Mouse (Mus musculus): ENCODE data around the gene Tns4.

Tns4 gene

GRCm38 (mm10) chr11:99088486-99088885 is 620 bp downstream of the Tns4 start:
- DNase-seq: no peak

GRCm38 (mm10) chr11:99084366-99084765 is 4.7 kb downstream of the Tns4 start:
- DNase-seq: no peak

GRCm38 (mm10) chr11:99083516-99083915 is 5.6 kb downstream of the Tns4 start:
- no peak for DNase-seq

GRCm38 (mm10) chr11:99082098-99082497 is 7.0 kb downstream of the Tns4 start:
- no peak for DNase-seq

GRCm38 (mm10) chr11:99081566-99081965 is 7.5 kb downstream of the Tns4 start:
- no peak for DNase-seq

GRCm38 (mm10) chr11:99080902-99081543 is 8.1 kb downstream of the Tns4 start:
- no peak for DNase-seq

GRCm38 (mm10) chr11:99077869-99078268 is 11.2 kb downstream of the Tns4 start:
- no peak for DNase-seq

GRCm38 (mm10) chr11:99076744-99077319 is 12.3 kb downstream of the Tns4 start:
- DNase-seq: no peak

GRCm38 (mm10) chr11:99073781-99074180 is 15.3 kb downstream of the Tns4 start:
- DNase-seq: no peak

GRCm38 (mm10) chr11:99071866-99072265 is 17.2 kb downstream of the Tns4 start:
- DNase-seq: no peak

- DNase-seq: no peak
Observed at GRCm38 (mm10) chr11:99068455-99068854, 20.7 kb downstream of the Tns4 start.

- DNase-seq: no peak
Observed at GRCm38 (mm10) chr11:99067591-99067990, 21.5 kb downstream of the Tns4 start.

GRCm38 (mm10) chr11:99065979-99066378 is 23.1 kb downstream of the Tns4 start:
- peak; percentile 58 to 68 for DNase-seq

GRCm38 (mm10) chr11:99065353-99065752 is 23.8 kb downstream of the Tns4 start:
- no peak for DNase-seq

GRCm38 (mm10) chr11:99063406-99064131 is 25.5 kb downstream of the Tns4 start:
- DNase-seq: no peak

GRCm38 (mm10) chr11:99062661-99063060 is 26.4 kb downstream of the Tns4 start:
- DNase-seq: no peak

GRCm38 (mm10) chr11:99060435-99060834 is 28.7 kb downstream of the Tns4 start:
- DNase-seq: no peak

GRCm38 (mm10) chr11:99055571-99056452 is 33.3 kb downstream of the Tns4 start:
- no peak for DNase-seq

- no peak for DNase-seq
Observed at GRCm38 (mm10) chr11:99055143-99055542, 34.0 kb downstream of the Tns4 start.

- no peak for DNase-seq
Observed at GRCm38 (mm10) chr11:99047643-99048042, 41.5 kb downstream of the Tns4 start.

GRCm38 (mm10) chr11:99047120-99047519 is 42.0 kb downstream of the Tns4 start:
- no peak for DNase-seq

- DNase-seq: no peak
Observed at GRCm38 (mm10) chr11:99045159-99045889, 43.8 kb downstream of the Tns4 start.
